Mouse (Mus musculus): Measurements from ENCODE around the gene Cat. TPM values are rescaled to one million over a fixed set of nuclear protein-coding genes. Genes with fewer than 3 reads are reported as not detected.

Cat gene
- polyA plus RNA-seq, 1 experiment from 2014 or later: 128 TPM

- ATAC-seq (ENCODE audit: insufficient number of reproducible peaks, low FRiP score, low TSS enrichment, low read depth): no peak
- H3K4me2 ChIP-seq (ENCODE audit: low read depth, severe bottlenecking): no peak overlapping the region
- no peak for DNase-seq (ENCODE audit: low spot score)
- H3K27me3 ChIP-seq (ENCODE audit: control insufficient read depth, insufficient read depth, low read length): no peaks in the 10 kb centered on the region
- no peak overlapping the region for H3K4me3 ChIP-seq (ENCODE audit: low read depth, low read length)
- no peaks in the 10 kb centered on the region for H3K9me3 ChIP-seq (ENCODE audit: control insufficient read depth, low read length)
- 0 out of 2 replicates have a peak, but pooled peaks cover 1% of the 10 kb centered on the region for H3K4me1 ChIP-seq (ENCODE audit: control insufficient read depth, insufficient read depth, low read length)
- 84% methylated on average over 10 of the region's 10 CpGs for WGBS
- H3K36me3 ChIP-seq (ENCODE audit: control insufficient read depth, insufficient read depth, low read length): peaks cover 22% of the 10 kb centered on the region
- H3K9ac ChIP-seq (ENCODE audit: low read length): no peak overlapping the region
- H3K27ac ChIP-seq (replicated peaks; ENCODE audit: low read depth, low read length): no peak overlapping the region
These were observed 17.9 kb downstream of the Cat start for GRCm38 (mm10) chr2:103466984-103467588.

DNA sequence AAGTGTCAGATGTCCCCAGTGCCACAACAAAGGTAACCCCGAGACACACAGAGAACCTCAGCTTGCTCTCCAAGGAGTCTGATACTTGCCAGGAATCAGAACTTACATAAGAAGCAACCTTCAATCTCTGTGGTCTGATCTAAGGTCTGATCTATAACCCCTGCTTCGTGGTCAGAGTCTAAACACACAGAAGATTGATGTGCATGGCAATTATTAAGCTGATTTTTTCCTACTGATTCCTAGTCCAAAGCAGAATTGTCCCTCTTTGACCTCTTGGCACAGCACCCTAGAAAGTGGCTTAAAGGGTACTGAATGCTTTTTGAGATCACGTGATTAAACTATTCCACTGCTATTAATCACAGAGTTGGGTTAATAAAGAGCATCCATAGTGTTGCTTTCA, 18.7 kb downstream of the Cat start:
- ATAC-seq (ENCODE audit: insufficient number of reproducible peaks, low FRiP score, low TSS enrichment, low read depth): no peak
- Histone ChIP-seq H3K4me2 (ENCODE audit: low read depth, severe bottlenecking) (no peak overlapping the region), H3K9ac (ENCODE audit: low read length) (no peak overlapping the region), H3K27me3 (ENCODE audit: control insufficient read depth, insufficient read depth, low read length) (no peaks in the 10 kb centered on the region), H3K27ac (replicated peaks; ENCODE audit: low read depth, low read length) (no peak overlapping the region), H3K36me3 (ENCODE audit: control insufficient read depth, insufficient read depth, low read length) (peaks cover 22% of the 10 kb centered on the region), H3K4me3 (ENCODE audit: low read depth, low read length) (no peak overlapping the region), H3K4me1 (ENCODE audit: control insufficient read depth, insufficient read depth, low read length) (peaks cover 6% of the 10 kb centered on the region; the same call in 1 of the 2 replicates), H3K9me3 (ENCODE audit: control insufficient read depth, low read length) (no peaks in the 10 kb centered on the region)
- 93% methylated on average over 3 of the region's 3 CpGs for WGBS
- no peak for DNase-seq (ENCODE audit: low spot score)

GRCm38 (mm10) chr2:103465429-103465828, 19.5 kb downstream of the Cat start:
- Histone ChIP-seq H3K9me3 (ENCODE audit: control insufficient read depth, low read length) (no peaks in the 10 kb centered on the region), H3K27me3 (ENCODE audit: control insufficient read depth, insufficient read depth, low read length) (no peaks in the 10 kb centered on the region), H3K9ac (ENCODE audit: low read length) (no peak overlapping the region), H3K27ac (replicated peaks; ENCODE audit: low read depth, low read length) (no peak overlapping the region), H3K4me2 (ENCODE audit: low read depth, severe bottlenecking) (no peak overlapping the region), H3K4me3 (ENCODE audit: low read depth, low read length) (no peak overlapping the region), H3K4me1 (ENCODE audit: control insufficient read depth, insufficient read depth, low read length) (peaks cover 9% of the 10 kb centered on the region; the same call in 1 of the 2 replicates), H3K36me3 (ENCODE audit: control insufficient read depth, insufficient read depth, low read length) (peaks cover 17% of the 10 kb centered on the region; the same call in 1 of the 2 replicates)
- no peak for DNase-seq (ENCODE audit: low spot score)
- ATAC-seq (ENCODE audit: insufficient number of reproducible peaks, low FRiP score, low TSS enrichment, low read depth): no peak
- 93% methylated on average over 11 of the region's 11 CpGs for WGBS

DNA sequence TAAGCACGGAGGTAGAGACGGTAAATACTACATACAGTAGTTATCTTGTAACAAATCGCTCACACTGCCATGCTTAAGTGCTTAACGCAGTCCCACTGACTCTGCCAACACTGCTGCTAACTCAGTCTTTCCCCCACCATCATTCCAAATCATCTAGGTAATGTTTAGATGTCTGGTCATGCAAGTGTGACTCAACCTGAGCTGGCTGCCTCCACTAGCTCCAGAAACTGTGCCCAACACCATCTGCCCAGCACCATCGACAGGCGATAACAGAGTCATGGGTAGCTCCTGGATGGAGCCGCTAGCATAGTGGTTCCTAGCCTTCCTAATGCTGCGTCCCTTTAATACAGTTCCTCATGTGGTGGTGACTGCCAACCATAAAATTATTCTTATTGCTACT, 20.4 kb downstream of the Cat start:
- Histone ChIP-seq H3K27ac (replicated peaks; ENCODE audit: low read depth, low read length) (no peak overlapping the region), H3K4me3 (ENCODE audit: low read depth, low read length) (no peak overlapping the region), H3K4me2 (ENCODE audit: low read depth, severe bottlenecking) (no peak overlapping the region), H3K9ac (ENCODE audit: low read length) (no peak overlapping the region), H3K4me1 (ENCODE audit: control insufficient read depth, insufficient read depth, low read length) (peaks cover 9% of the 10 kb centered on the region; the same call in 1 of the 2 replicates), H3K27me3 (ENCODE audit: control insufficient read depth, insufficient read depth, low read length) (no peaks in the 10 kb centered on the region), H3K36me3 (ENCODE audit: control insufficient read depth, insufficient read depth, low read length) (peaks cover 13% of the 10 kb centered on the region; the same call in 1 of the 2 replicates), H3K9me3 (ENCODE audit: control insufficient read depth, low read length) (no peaks in the 10 kb centered on the region)
- DNase-seq (ENCODE audit: low spot score) (no peak), ATAC-seq (ENCODE audit: insufficient number of reproducible peaks, low FRiP score, low TSS enrichment, low read depth) (no peak)
- 96% methylated on average over 8 of the region's 8 CpGs for WGBS

DNA sequence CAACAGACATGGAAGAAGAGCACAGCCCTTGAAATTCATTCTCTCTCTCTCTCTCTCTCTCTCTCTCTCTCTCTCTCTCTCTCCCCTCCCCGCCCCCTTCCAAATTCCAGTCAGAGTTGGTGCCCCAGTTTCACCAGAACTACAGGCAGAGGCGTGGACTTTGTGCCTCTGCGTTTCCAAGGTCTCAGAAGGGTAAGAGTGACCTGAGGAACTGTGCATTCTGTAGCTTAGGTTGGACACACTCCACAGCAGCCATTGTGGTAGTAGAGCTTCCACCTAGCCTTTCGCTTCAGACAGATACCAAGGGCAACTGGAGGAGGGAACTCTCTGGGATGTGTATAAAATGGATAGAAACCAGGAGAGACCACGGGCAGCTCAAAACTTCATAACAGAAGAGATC, 22.2 kb downstream of the Cat start:
- Histone ChIP-seq H3K9me3 (ENCODE audit: control insufficient read depth, low read length) (no peaks in the 10 kb centered on the region), H3K9ac (ENCODE audit: low read length) (no peak overlapping the region), H3K27ac (replicated peaks; ENCODE audit: low read depth, low read length) (no peak overlapping the region), H3K4me2 (ENCODE audit: low read depth, severe bottlenecking) (no peak overlapping the region), H3K4me3 (ENCODE audit: low read depth, low read length) (no peak overlapping the region), H3K36me3 (ENCODE audit: control insufficient read depth, insufficient read depth, low read length) (peaks cover 19% of the 10 kb centered on the region), H3K27me3 (ENCODE audit: control insufficient read depth, insufficient read depth, low read length) (no peaks in the 10 kb centered on the region), H3K4me1 (ENCODE audit: control insufficient read depth, insufficient read depth, low read length) (peaks cover 9% of the 10 kb centered on the region; the same call in 1 of the 2 replicates)
- ATAC-seq (ENCODE audit: insufficient number of reproducible peaks, low FRiP score, low TSS enrichment, low read depth): no peak
- 95% methylated on average over 5 of the region's 5 CpGs for WGBS
- no peak for DNase-seq (ENCODE audit: low spot score)

GRCm38 (mm10) chr2:103461743-103462142, 23.2 kb downstream of the Cat start:
- H3K4me3 ChIP-seq (ENCODE audit: low read depth, low read length): no peak overlapping the region
- DNase-seq (ENCODE audit: low spot score) (peak; percentile 66), ATAC-seq (ENCODE audit: insufficient number of reproducible peaks, low FRiP score, low TSS enrichment, low read depth) (peak; percentile 61; the same call in 1 of the 2 replicates)
- peaks cover 19% of the 10 kb centered on the region for H3K36me3 ChIP-seq (ENCODE audit: control insufficient read depth, insufficient read depth, low read length)
- H3K4me2 ChIP-seq (ENCODE audit: low read depth, severe bottlenecking): no peak overlapping the region
- H3K4me1 ChIP-seq (ENCODE audit: control insufficient read depth, insufficient read depth, low read length): peaks cover 9% of the 10 kb centered on the region; the same call in 1 of the 2 replicates
- H3K27me3 ChIP-seq (ENCODE audit: control insufficient read depth, insufficient read depth, low read length): no peaks in the 10 kb centered on the region
- 8% methylated on average over 9 of the region's 9 CpGs for WGBS
- H3K9ac ChIP-seq (ENCODE audit: low read length): no peak overlapping the region
- H3K27ac ChIP-seq (replicated peaks; ENCODE audit: low read depth, low read length): peak overlapping the region; percentile 73
- no peaks in the 10 kb centered on the region for H3K9me3 ChIP-seq (ENCODE audit: control insufficient read depth, low read length)

DNA sequence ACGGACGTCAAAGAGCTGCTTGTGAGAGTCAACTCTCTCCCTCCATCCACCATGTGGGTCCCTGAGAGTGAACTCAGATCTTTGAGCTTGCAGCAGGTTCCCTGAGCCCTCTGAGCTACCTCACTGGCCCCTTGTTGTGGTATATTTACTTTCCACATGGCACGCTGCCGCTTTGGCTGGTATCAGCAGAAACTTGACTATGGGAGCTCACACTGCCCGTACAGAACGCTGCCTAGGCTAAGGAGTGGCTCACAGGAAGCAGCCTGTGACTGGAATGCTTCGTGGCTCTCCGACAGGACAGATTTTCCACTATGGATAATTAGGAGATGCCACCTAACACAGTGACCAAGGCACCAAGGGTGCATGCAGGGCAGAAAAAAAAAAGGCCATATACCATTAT, 23.8 kb downstream of the Cat start:
- Histone ChIP-seq H3K9ac (ENCODE audit: low read length) (no peak overlapping the region), H3K4me1 (ENCODE audit: control insufficient read depth, insufficient read depth, low read length) (peaks cover 9% of the 10 kb centered on the region; the same call in 1 of the 2 replicates), H3K27me3 (ENCODE audit: control insufficient read depth, insufficient read depth, low read length) (no peaks in the 10 kb centered on the region), H3K27ac (replicated peaks; ENCODE audit: low read depth, low read length) (peak overlapping the region; percentile 73), H3K9me3 (ENCODE audit: control insufficient read depth, low read length) (no peaks in the 10 kb centered on the region), H3K36me3 (ENCODE audit: control insufficient read depth, insufficient read depth, low read length) (peaks cover 22% of the 10 kb centered on the region), H3K4me3 (ENCODE audit: low read depth, low read length) (no peak overlapping the region), H3K4me2 (ENCODE audit: low read depth, severe bottlenecking) (no peak overlapping the region)
- 55% methylated on average over 8 of the region's 8 CpGs for WGBS
- no peak for ATAC-seq (ENCODE audit: insufficient number of reproducible peaks, low FRiP score, low TSS enrichment, low read depth)
- DNase-seq (ENCODE audit: low spot score): peak; percentile 43

DNA sequence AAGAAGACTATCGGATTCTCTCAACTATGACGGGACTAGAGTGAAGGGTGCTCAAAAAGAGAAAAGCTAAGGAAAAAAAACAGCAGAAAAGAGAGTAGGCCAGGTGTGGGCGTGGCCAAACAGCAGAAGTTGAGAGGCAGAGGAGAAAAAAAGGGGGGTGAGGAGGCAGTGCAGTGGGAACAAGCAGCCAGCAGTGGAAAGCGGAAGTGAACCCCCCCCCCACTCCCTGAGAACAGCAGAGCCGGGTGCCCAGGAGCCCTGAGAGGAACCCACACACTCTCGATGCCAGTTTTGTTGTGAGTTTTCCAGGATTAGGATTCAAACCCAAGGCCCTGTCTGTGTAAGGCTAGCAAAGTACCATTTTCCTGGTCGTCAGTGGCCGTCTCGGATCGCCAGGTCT, 25.9 kb downstream of the Cat start:
- Histone ChIP-seq H3K9ac (ENCODE audit: low read length) (no peak overlapping the region), H3K27me3 (ENCODE audit: control insufficient read depth, insufficient read depth, low read length) (no peaks in the 10 kb centered on the region), H3K36me3 (ENCODE audit: control insufficient read depth, insufficient read depth, low read length) (peaks cover 24% of the 10 kb centered on the region), H3K4me1 (ENCODE audit: control insufficient read depth, insufficient read depth, low read length) (peaks cover 9% of the 10 kb centered on the region; the same call in 1 of the 2 replicates), H3K4me3 (ENCODE audit: low read depth, low read length) (no peak overlapping the region), H3K27ac (replicated peaks; ENCODE audit: low read depth, low read length) (no peak overlapping the region), H3K4me2 (ENCODE audit: low read depth, severe bottlenecking) (no peak overlapping the region), H3K9me3 (ENCODE audit: control insufficient read depth, low read length) (no peaks in the 10 kb centered on the region)
- no peak for DNase-seq (ENCODE audit: low spot score)
- no peak for ATAC-seq (ENCODE audit: insufficient number of reproducible peaks, low FRiP score, low TSS enrichment, low read depth)
- 96% methylated on average over 10 of the region's 10 CpGs for WGBS

DNA sequence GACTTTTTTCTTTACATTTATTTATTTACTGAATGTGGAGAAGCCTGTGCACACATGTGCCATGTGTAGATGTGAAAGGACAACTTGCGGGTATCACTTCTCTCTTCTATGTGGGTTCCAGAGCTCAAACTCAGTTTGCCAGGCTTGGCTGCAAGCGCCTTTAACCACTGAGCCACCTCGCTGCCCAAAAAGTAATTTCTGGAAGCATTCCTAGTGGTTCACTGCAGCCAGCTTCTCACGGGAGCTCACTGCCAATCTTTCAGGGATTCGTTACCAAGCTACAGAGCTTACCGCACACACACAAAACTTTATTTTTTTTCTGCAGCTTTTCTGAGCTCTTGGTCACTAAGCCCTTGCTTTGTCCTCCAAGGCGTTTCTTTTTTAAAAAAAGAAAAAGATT, 27.3 kb downstream of the Cat start:
- DNase-seq (ENCODE audit: low spot score) (no peak), ATAC-seq (ENCODE audit: insufficient number of reproducible peaks, low FRiP score, low TSS enrichment, low read depth) (no peak)
- Histone ChIP-seq H3K4me3 (ENCODE audit: low read depth, low read length) (no peak overlapping the region), H3K9ac (ENCODE audit: low read length) (no peak overlapping the region), H3K27ac (replicated peaks; ENCODE audit: low read depth, low read length) (no peak overlapping the region), H3K4me1 (ENCODE audit: control insufficient read depth, insufficient read depth, low read length) (peaks cover 9% of the 10 kb centered on the region; the same call in 1 of the 2 replicates), H3K9me3 (ENCODE audit: control insufficient read depth, low read length) (no peaks in the 10 kb centered on the region), H3K27me3 (ENCODE audit: control insufficient read depth, insufficient read depth, low read length) (no peaks in the 10 kb centered on the region), H3K4me2 (ENCODE audit: low read depth, severe bottlenecking) (no peak overlapping the region), H3K36me3 (ENCODE audit: control insufficient read depth, insufficient read depth, low read length) (peaks cover 20% of the 10 kb centered on the region)
- 97% methylated on average over 7 of the region's 7 CpGs for WGBS
